Mouse (Mus musculus) ES-E14 (cell line): ENCODE data around the gene Gm13691.

ENCODE experiments used
- CHD2 ChIP-seq: IDR thresholded peaks from 2 replicates; pipeline ENCODE4 v1.6.1; 2014; ENCODE audit warnings: mild to moderate bottlenecking, low read depth, low read length, inconsistent platforms
- HCFC1 ChIP-seq: IDR thresholded peaks from 2 replicates; pipeline ENCODE4 v1.6.1; 2012; ENCODE audit warnings: low read length, inconsistent platforms, borderline replicate concordance; ENCODE audit not compliant: insufficient read depth
- ZC3H11A ChIP-seq: IDR thresholded peaks from 2 replicates; pipeline ENCODE4 v1.6.1; 2012; ENCODE audit warnings: low read depth, mild to moderate bottlenecking, inconsistent platforms, low read length, borderline replicate concordance
- ZNF384 ChIP-seq: IDR thresholded peaks from 2 replicates; pipeline ENCODE4 v1.6.1; 2012; ENCODE audit warnings: low read depth, low read length, inconsistent platforms

GRCm38 (mm10) chr2:84035997-84036396 lies 45.6 kb downstream of the Gm13691 start:
- no peak for TF ChIP-seq ZC3H11A
- no peak for TF ChIP-seq CHD2
- no peak for TF ChIP-seq ZNF384
- no peak for TF ChIP-seq HCFC1
